Mouse (Mus musculus) liver, postnatal 0 days (tissue): ENCODE results near the gene Pygl.

Experiments
- CTCF ChIP-seq: sonication (generic); IDR thresholded peaks from 2 replicates; pipeline ENCODE4 v1.5.1; 2016; ENCODE audit warnings: antibody characterized with exemption, low read depth
- EP300 ChIP-seq: IDR thresholded peaks from 2 replicates; pipeline ENCODE4 v1.6.1; 2016; ENCODE audit warnings: antibody characterized with exemption, low read depth, mild to moderate bottlenecking

DNA sequence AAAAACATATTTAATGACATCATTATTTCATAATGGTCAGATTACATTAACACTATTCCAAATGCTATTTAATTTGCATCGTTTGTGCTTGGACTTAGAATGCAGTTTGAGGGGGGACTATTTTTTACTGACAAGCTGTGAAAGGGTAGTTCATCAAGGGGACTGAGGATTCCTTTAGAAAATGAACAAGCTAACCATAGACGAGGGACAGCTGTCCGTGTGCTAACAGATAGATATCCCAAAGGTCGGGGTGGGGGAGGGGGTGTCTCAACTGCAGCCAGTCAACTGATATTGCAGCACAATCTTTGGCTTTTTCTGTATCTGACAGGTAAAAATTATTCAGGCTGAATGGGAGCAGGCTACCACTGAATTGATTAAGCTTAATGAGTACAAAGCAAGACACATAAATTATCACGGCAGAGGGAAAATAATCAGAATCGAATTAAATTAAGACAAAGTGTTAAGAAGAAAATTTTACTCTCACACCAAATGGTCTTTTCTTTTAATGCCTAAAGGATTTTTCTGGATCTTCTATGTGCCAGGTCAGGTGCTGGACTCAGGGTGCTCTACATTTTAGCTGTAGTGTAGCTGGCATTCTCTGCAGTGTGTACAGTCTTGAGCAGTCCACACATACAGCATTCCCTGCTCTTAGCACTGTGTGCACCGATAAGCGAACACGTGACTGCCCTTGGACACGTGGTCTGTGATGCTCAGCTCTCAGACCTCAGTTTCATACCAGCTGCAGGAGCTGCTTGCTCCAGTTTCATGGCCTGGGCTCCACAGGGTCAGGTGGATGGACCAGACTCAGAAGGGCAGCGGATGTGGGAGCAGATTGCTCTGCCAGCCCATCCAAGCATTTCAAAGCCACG lies 46.0 kb upstream of the Pygl start:
- TF ChIP-seq CTCF: no peak
- TF ChIP-seq EP300: no peak
